Mouse (Mus musculus) intestine, embryonic 16.5 days (tissue): ENCODE measurements around the gene Dpf1. TPM values are rescaled to one million over a fixed set of nuclear protein-coding genes. Genes with fewer than 3 reads are reported as not detected.

Experiments used
- ATAC-seq: fragments of 200-750 bp; cut with Nextera tagmentation; 2 replicates; pipeline ENCODE4 v1.8.0; 2017; ENCODE audit warnings: moderate TSS enrichment, moderate library complexity
- H3K27ac ChIP-seq: fragments of 300-500 bp; sonication (generic); 2 replicates; pipeline ENCODE4 v1.5.1; 2014; ENCODE audit warnings: mild to moderate bottlenecking, low read length
- H3K27me3 ChIP-seq: fragments of 300-500 bp; sonication (generic); replicated peaks from 2 replicates; pipeline ENCODE4 v1.6.1; 2014; ENCODE audit warnings: low read length, control low read depth, mixed read lengths; ENCODE audit not compliant: control insufficient read depth, insufficient read depth
- H3K36me3 ChIP-seq: fragments of 300-500 bp; sonication (generic); 2 replicates; pipeline ENCODE4 v1.6.1; 2014; ENCODE audit warnings: low read length, control low read depth; ENCODE audit not compliant: control insufficient read depth, insufficient read depth
- H3K4me1 ChIP-seq: fragments of 300-500 bp; sonication (generic); 2 replicates; pipeline ENCODE4 v1.6.1; 2014; ENCODE audit warnings: low read length, control low read depth, mixed read lengths; ENCODE audit not compliant: control insufficient read depth, insufficient read depth
- H3K4me2 ChIP-seq: fragments of 300-500 bp; sonication (generic); 2 replicates; pipeline ENCODE4 v1.6.1; 2014; ENCODE audit warnings: low read depth, low read length, control low read depth
- H3K4me3 ChIP-seq: fragments of 300-500 bp; sonication (generic); 2 replicates; pipeline ENCODE4 v1.5.1; 2014; ENCODE audit warnings: mild to moderate bottlenecking, low read length
- H3K9ac ChIP-seq: fragments of 300-500 bp; sonication (generic); 2 replicates; pipeline ENCODE4 v1.6.1; 2014; ENCODE audit warnings: low read depth, low read length
- H3K9me3 ChIP-seq: fragments of 300-500 bp; sonication (generic); 2 replicates; pipeline ENCODE4 v1.6.1; 2016; ENCODE audit warnings: low read length, control low read depth; ENCODE audit not compliant: control insufficient read depth
- WGBS: fragments of 180-500 bp; shearing (Covaris S2); extraction: QIAGEN DNeasy Blood & Tissue Kit; methylation state at CpG from one replicate; pipeline ENCODE4 v1.1.7; 2014; 5-methylcytosine and 5-hydroxymethylcytosine counted together
- polyA plus RNA-seq: library from polyadenylated mRNA; unstranded; fragments of >200 nt; fragmentation: Nextera tagmentation; extraction: Ambion mirVana; gene quantifications from 2 replicates; pipeline ENCODE4 v1.2.1, GENCODE M21; 2015

Gene Dpf1
- polyA plus RNA-seq, 1 experiment from 2014 or later, result 6.8 TPM

DNA sequence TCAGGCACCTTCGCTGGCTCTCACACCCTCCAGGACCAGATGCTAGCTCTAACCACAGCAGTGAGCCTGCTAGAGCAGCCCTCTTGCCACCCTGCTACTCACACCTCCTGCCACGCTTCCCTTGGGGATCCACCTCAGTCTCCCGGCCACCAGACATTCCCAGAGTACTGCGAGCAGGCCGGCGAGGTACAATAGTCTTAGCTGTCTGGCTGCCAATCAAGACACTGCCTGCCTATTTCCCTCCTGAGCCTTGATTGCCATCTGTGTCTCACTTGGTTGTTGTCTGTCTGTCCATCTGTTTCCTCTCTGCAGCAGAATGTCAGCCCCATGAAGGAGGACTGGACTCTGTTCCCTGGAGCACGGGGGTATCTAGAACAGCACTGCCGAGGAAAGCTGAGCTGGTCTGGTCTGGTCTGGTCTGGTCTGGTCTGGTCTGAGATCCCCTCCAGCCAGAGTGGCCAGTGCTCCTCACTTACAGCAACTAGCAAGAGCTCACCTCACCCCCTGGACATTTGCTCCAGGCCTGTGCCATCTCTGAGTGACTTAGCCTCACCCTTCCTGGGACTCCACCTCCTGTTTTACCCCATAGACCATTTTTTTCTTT is 38.8 kb downstream of the Dpf1 start:
- Histone ChIP-seq H3K4me2 (no peak overlapping the region), H3K4me1 (peaks cover 9% of the 10 kb centered on the region; the same call in 1 of the 2 replicates), H3K9ac (no peak overlapping the region; the same call in 1 of the 2 replicates), H3K27ac (no peak overlapping the region), H3K36me3 (peaks cover 9% of the 10 kb centered on the region; the same call in 1 of the 2 replicates), H3K4me3 (no peak overlapping the region), H3K9me3 (no peaks in the 10 kb centered on the region), H3K27me3 (no peaks in the 10 kb centered on the region)
- 61% methylated on average over 8 of the region's 8 CpGs for WGBS
- ATAC-seq, result no peak

DNA sequence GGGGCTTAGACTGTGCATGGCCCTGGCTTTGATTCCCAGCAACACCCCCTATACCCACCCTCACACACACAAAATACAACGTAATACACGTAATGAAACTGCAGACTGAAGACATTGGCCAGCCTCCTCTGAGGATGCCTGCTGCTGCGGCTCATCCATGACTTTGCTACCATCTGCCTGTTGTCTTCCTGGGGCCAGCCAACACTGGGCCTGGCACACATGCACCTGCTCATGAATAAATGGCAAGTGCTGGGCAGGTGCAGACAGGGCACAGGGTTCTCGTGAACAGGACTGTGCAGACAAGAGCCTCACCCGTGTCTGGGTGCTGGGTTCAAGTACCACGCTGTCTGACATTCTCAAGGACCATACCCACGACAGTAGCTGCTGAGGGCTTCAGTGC is 40.0 kb downstream of the Dpf1 start:
- WGBS, result 91% methylated on average over 7 of the region's 7 CpGs
- Histone ChIP-seq H3K9ac (no peak overlapping the region), H3K4me2 (no peak overlapping the region), H3K9me3 (no peaks in the 10 kb centered on the region), H3K27ac (no peak overlapping the region), H3K4me1 (peaks cover under 1% of the 10 kb centered on the region; the same call in 1 of the 2 replicates), H3K36me3 (peaks cover 17% of the 10 kb centered on the region), H3K27me3 (no peaks in the 10 kb centered on the region), H3K4me3 (no peak overlapping the region)
- no peak for ATAC-seq

GRCm38 (mm10) chr7:29345534-29345933 is 41.8 kb downstream of the Dpf1 start:
- WGBS, result 79% methylated on average over 4 of the region's 4 CpGs
- Histone ChIP-seq H3K27me3 (no peaks in the 10 kb centered on the region), H3K4me3 (no peak overlapping the region), H3K27ac (no peak overlapping the region), H3K9ac (no peak overlapping the region), H3K36me3 (peaks cover 20% of the 10 kb centered on the region), H3K4me1 (no peaks in the 10 kb centered on the region), H3K9me3 (no peaks in the 10 kb centered on the region), H3K4me2 (no peak overlapping the region)
- ATAC-seq, result no peak

GRCm38 (mm10) chr7:29346212-29346611 is 42.5 kb downstream of the Dpf1 start:
- peaks cover 25% of the 10 kb centered on the region for H3K36me3 ChIP-seq
- no peak for ATAC-seq
- no peaks in the 10 kb centered on the region for H3K27me3 ChIP-seq
- H3K9ac ChIP-seq, result no peak overlapping the region
- no peak overlapping the region for H3K4me3 ChIP-seq
- H3K9me3 ChIP-seq, result no peaks in the 10 kb centered on the region
- no peak overlapping the region for H3K27ac ChIP-seq
- no peak overlapping the region for H3K4me2 ChIP-seq
- no peaks in the 10 kb centered on the region for H3K4me1 ChIP-seq
- WGBS, result 74% methylated on average over 3 of the region's 3 CpGs

DNA sequence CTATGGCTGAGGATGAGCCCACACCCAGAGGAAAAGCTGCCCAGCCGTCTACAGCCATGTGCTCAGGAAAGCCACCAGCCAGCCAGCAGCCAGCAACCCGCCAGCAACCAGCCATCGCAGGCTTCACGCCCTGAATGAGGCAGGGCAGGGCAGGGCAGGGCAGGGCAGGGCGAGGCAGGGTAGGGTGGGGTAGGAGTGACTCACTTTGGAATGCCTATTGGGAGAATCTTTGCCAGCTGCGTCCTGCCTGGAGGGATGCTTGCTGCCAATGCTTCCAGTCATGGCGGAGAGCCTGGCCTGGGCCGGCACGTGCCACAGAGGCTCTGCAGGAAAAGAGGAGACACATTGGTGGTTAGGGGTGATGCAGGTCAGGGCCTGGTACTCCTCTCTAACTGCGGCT is 46.7 kb downstream of the Dpf1 start:
- ATAC-seq, result peak; percentile 72
- Histone ChIP-seq H3K27me3 (no peaks in the 10 kb centered on the region), H3K27ac (no peak overlapping the region), H3K9ac (no peak overlapping the region), H3K4me3 (no peak overlapping the region), H3K4me2 (no peak overlapping the region), H3K36me3 (peaks cover 29% of the 10 kb centered on the region), H3K4me1 (no peaks in the 10 kb centered on the region), H3K9me3 (no peaks in the 10 kb centered on the region)
- 77% methylated on average over 10 of the region's 10 CpGs for WGBS

- H3K27me3 ChIP-seq, result no peaks in the 10 kb centered on the region
- H3K9me3 ChIP-seq, result no peaks in the 10 kb centered on the region
- H3K36me3 ChIP-seq, result peaks cover 27% of the 10 kb centered on the region
- no peak overlapping the region for H3K4me2 ChIP-seq
- 91% methylated on average over 8 of the region's 8 CpGs for WGBS
- no peak overlapping the region for H3K27ac ChIP-seq
- no peak overlapping the region for H3K9ac ChIP-seq
- H3K4me3 ChIP-seq, result no peak overlapping the region
- no peak for ATAC-seq
- no peaks in the 10 kb centered on the region for H3K4me1 ChIP-seq
Measured at GRCm38 (mm10) chr7:29352246-29352645, 48.5 kb downstream of the Dpf1 start.

GRCm38 (mm10) chr7:29354161-29354560 is 50.4 kb downstream of the Dpf1 start:
- Histone ChIP-seq H3K9me3 (no peaks in the 10 kb centered on the region), H3K27me3 (no peaks in the 10 kb centered on the region), H3K9ac (no peak overlapping the region), H3K4me2 (no peak overlapping the region), H3K27ac (no peak overlapping the region), H3K4me1 (no peaks in the 10 kb centered on the region), H3K4me3 (no peak overlapping the region), H3K36me3 (peaks cover 19% of the 10 kb centered on the region)
- ATAC-seq, result no peak
- 88% methylated on average over 8 of the region's 8 CpGs for WGBS

DNA sequence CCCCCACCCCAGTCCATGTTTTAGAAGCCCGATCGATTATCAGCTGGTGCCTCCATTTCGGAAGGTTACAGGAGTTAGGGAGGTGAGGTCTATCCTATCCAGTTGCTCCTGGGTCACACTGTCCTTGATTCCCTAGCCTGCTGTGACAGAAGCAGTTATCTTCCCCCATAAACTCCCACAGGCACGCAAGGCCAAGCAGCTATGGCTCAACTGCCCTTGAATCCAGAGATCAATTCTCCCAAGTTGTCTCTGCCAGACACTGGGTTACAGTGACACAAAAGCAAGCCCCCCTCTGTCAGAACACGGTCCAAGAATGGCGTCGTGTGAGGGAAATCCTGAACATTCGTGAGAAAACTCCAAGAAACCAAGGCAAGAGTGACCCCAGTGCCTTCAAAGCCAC is 51.7 kb downstream of the Dpf1 start:
- peaks cover 17% of the 10 kb centered on the region for H3K36me3 ChIP-seq
- 93% methylated on average over 8 of the region's 8 CpGs for WGBS

GRCm38 (mm10) chr7:29361497-29361896 is 57.7 kb downstream of the Dpf1 start:
- Histone ChIP-seq H3K4me2 (no peak overlapping the region), H3K4me1 (no peaks in the 10 kb centered on the region), H3K36me3 (peaks cover 11% of the 10 kb centered on the region), H3K27me3 (no peaks in the 10 kb centered on the region), H3K4me3 (no peak overlapping the region), H3K9me3 (no peaks in the 10 kb centered on the region), H3K9ac (no peak overlapping the region), H3K27ac (no peak overlapping the region)
- 89% methylated on average over 13 of the region's 13 CpGs for WGBS
- ATAC-seq, result no peak

More for the DNA sequence above, 51.7 kb downstream of the Dpf1 start:
- H3K9me3 ChIP-seq, result no peaks in the 10 kb centered on the region
- H3K9ac ChIP-seq, result no peak overlapping the region
- no peak overlapping the region for H3K4me3 ChIP-seq
- H3K27me3 ChIP-seq, result no peaks in the 10 kb centered on the region
- no peak for ATAC-seq
- H3K4me1 ChIP-seq, result no peaks in the 10 kb centered on the region
- no peak overlapping the region for H3K27ac ChIP-seq
- H3K4me2 ChIP-seq, result no peak overlapping the region

DNA sequence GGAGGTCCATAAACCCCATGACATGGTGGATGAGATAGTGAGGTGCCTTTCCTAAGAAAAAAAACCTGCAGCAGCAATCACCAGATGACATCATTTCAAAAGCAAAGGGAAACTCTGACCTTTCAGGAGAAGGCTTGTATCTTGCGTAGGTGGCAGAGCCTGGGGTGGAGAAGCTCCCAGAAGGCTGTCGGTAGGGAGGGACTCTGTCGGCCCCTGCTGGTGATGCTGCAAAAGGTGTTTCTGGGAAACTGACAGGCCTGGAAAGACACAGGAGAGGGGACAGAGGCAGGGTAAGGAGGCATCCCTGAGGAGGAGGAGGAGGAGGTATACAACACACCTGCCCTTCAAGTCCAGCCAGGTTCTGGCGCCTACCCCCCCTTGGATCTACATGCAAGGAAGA is 60.3 kb downstream of the Dpf1 start:
- Histone ChIP-seq H3K36me3 (peaks cover 13% of the 10 kb centered on the region), H3K9ac (no peak overlapping the region), H3K27ac (no peak overlapping the region), H3K4me2 (no peak overlapping the region), H3K9me3 (no peaks in the 10 kb centered on the region), H3K4me1 (no peaks in the 10 kb centered on the region), H3K4me3 (no peak overlapping the region), H3K27me3 (no peaks in the 10 kb centered on the region)
- WGBS, result 26% methylated on average over 4 of the region's 4 CpGs
- no peak for ATAC-seq
